Mouse (Mus musculus) liver, postnatal 0 days (tissue): ENCODE results near the gene Atp6v0a4.
A peak's percentile ranks its signal among the peaks of the same experiment; 100 is the strongest.

Source experiments
- CTCF ChIP-seq: sonication (generic); IDR thresholded peaks from 2 replicates; pipeline ENCODE4 v1.5.1; 2016; ENCODE audit warnings: antibody characterized with exemption, low read depth
- EP300 ChIP-seq: IDR thresholded peaks from 2 replicates; pipeline ENCODE4 v1.6.1; 2016; ENCODE audit warnings: antibody characterized with exemption, low read depth, mild to moderate bottlenecking

DNA sequence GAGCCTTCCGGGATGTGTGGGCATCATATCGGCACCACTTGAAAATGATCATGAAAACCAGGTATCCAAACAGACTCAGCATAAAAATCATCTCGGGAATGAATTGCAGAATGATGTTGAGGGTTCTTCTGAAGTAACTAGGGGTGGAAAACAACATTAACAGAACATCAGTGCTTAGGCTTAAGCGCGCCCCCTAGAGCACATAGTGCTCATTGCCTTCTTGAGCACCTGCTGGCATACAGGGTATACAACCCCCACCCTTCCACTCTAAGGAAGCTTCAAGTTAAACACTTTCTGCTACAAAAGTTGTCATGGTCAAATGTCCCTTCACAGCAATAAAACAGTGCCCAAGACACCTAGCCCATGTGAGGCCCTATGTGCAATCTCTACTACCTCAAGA lies 65.6 kb downstream of the Atp6v0a4 start:
- TF ChIP-seq EP300, result no peak
- peak; percentile 48 for TF ChIP-seq CTCF
